ENCODE assay signal across 18 mouse cellular contexts in genomic region chr2:3608868-3609854, GRCm38 (mm10). TPM values are rescaled to one million over a fixed set of nuclear protein-coding genes. Genes with fewer than 3 reads are reported as not detected.
DNase-seq lines count a peak whose midpoint lies in the region; ATAC-seq lines count a peak whose summit lies in the region.
"Had no signal": no experiment of that assay in that cellular context is flagged by ENCODE, and none has a peak within 500 bp of the region (broad histone marks: within the 10 kb centered on the region; RNA-seq: fewer than 3 reads in every experiment).

No protein-coding gene starts in this region.

- WGBS in hindbrain, embryonic 11.5 days, result 54% methylated on average over 8 of the region's 8 CpGs
- WGBS in hindbrain, embryonic 10.5 days, result 55% methylated on average over 8 of the region's 8 CpGs
- WGBS in hindbrain, embryonic 16.5 days, result 38% methylated on average over 8 of the region's 8 CpGs
- WGBS in neural tube, embryonic 14.5 days, result 38% methylated on average over 8 of the region's 8 CpGs
- WGBS in intestine, embryonic 15.5 days, result 51% methylated on average over 8 of the region's 8 CpGs

- no peaks in the 10 kb centered on the region for H3K27me3 ChIP-seq in hindbrain, embryonic 11.5 days (ENCODE audit: control insufficient read depth, insufficient read depth, low read length)
- no peaks in the 10 kb centered on the region for H3K27me3 ChIP-seq in hindbrain, embryonic 10.5 days (ENCODE audit: insufficient read depth, poor library complexity, severe bottlenecking)
- H3K27me3 ChIP-seq in hindbrain, embryonic 16.5 days (replicated peaks; ENCODE audit: control insufficient read depth, insufficient read depth, low read length), result no peaks in the 10 kb centered on the region
- H3K27me3 ChIP-seq in neural tube, embryonic 14.5 days (ENCODE audit: control insufficient read depth, insufficient read depth, low read length), result no peaks in the 10 kb centered on the region
- no peaks in the 10 kb centered on the region for H3K27me3 ChIP-seq in intestine, embryonic 15.5 days (replicated peaks)
- H3K27me3 ChIP-seq: heart, embryonic 15.5 days had no signal

- H3K36me3 ChIP-seq in hindbrain, embryonic 11.5 days (ENCODE audit: control insufficient read depth, insufficient read depth, low read length), result no peaks in the 10 kb centered on the region
- H3K36me3 ChIP-seq in hindbrain, embryonic 10.5 days, result no peaks in the 10 kb centered on the region
- H3K36me3 ChIP-seq in hindbrain, embryonic 16.5 days (ENCODE audit: control insufficient read depth, insufficient read depth, low read length), result no peaks in the 10 kb centered on the region
- H3K36me3 ChIP-seq in neural tube, embryonic 14.5 days (ENCODE audit: control insufficient read depth, insufficient read depth, low read length), result no peaks in the 10 kb centered on the region
- no peaks in the 10 kb centered on the region for H3K36me3 ChIP-seq in intestine, embryonic 15.5 days
- H3K36me3 ChIP-seq: embryonic facial prominence, embryonic 10.5 days; heart, embryonic 15.5 days had no signal

- no peaks in the 10 kb centered on the region for H3K4me1 ChIP-seq in hindbrain, embryonic 11.5 days (replicated peaks; ENCODE audit: control insufficient read depth, insufficient read depth, low read length)
- no peaks in the 10 kb centered on the region for H3K4me1 ChIP-seq in hindbrain, embryonic 10.5 days (replicated peaks)
- no peaks in the 10 kb centered on the region; the same call in 1 of the 2 replicates for H3K4me1 ChIP-seq in hindbrain, embryonic 16.5 days (ENCODE audit: control insufficient read depth, insufficient read depth, low read depth, low read length)
- H3K4me1 ChIP-seq in neural tube, embryonic 14.5 days (ENCODE audit: control insufficient read depth, insufficient read depth, low read length), result no peaks in the 10 kb centered on the region; the same call in 1 of the 2 replicates
- no peaks in the 10 kb centered on the region for H3K4me1 ChIP-seq in intestine, embryonic 15.5 days (replicated peaks)
- H3K4me1 ChIP-seq: embryonic facial prominence, embryonic 10.5 days; heart, embryonic 15.5 days had no signal

- DNase-seq in hindbrain, embryonic 11.5 days (ENCODE audit: low spot score), result peak; percentile 10
- no peak for DNase-seq in hindbrain, embryonic 10.5 days (ENCODE audit: low spot score)
- no peak for DNase-seq in kidney, postnatal 4 days
- DNase-seq in heart, postnatal 10 days, result no peak
- DNase-seq: cerebellum, adult 11 months; gastrocnemius, postnatal 36 days; kidney, postnatal 14 days; lung, postnatal 14 days; right cerebral cortex, postnatal 4 days; thymus, adult 2 months had no signal

- no peaks in the 10 kb centered on the region for H3K9me3 ChIP-seq in hindbrain, embryonic 11.5 days (ENCODE audit: control insufficient read depth, low read length)
- no peaks in the 10 kb centered on the region for H3K9me3 ChIP-seq in hindbrain, embryonic 10.5 days
- H3K9me3 ChIP-seq in hindbrain, embryonic 16.5 days (ENCODE audit: control insufficient read depth, low read length), result no peaks in the 10 kb centered on the region
- no peaks in the 10 kb centered on the region for H3K9me3 ChIP-seq in neural tube, embryonic 14.5 days (ENCODE audit: control insufficient read depth, low read length)
- H3K9me3 ChIP-seq in intestine, embryonic 15.5 days, result no peaks in the 10 kb centered on the region
- H3K9me3 ChIP-seq: embryonic facial prominence, embryonic 10.5 days; heart, embryonic 15.5 days had no signal

- H3K9ac ChIP-seq in hindbrain, embryonic 11.5 days (ENCODE audit: low read depth, low read length), result no peak overlapping the region
- no peak overlapping the region for H3K9ac ChIP-seq in hindbrain, embryonic 16.5 days (ENCODE audit: low read depth, low read length)
- no peak overlapping the region; the same call in 1 of the 2 replicates for H3K9ac ChIP-seq in neural tube, embryonic 14.5 days (replicated peaks; ENCODE audit: low read depth, low read length)
- no peak overlapping the region for H3K9ac ChIP-seq in intestine, embryonic 15.5 days
- H3K9ac ChIP-seq: heart, embryonic 15.5 days; liver, embryonic 14.5 days had no signal

- no peak overlapping the region for H3K4me2 ChIP-seq in hindbrain, embryonic 11.5 days (replicated peaks; ENCODE audit: low read depth, low read length)
- H3K4me2 ChIP-seq in hindbrain, embryonic 16.5 days (ENCODE audit: low read length), result no peak overlapping the region
- H3K4me2 ChIP-seq in neural tube, embryonic 14.5 days (ENCODE audit: low read depth, low read length), result no peak overlapping the region
- H3K4me2 ChIP-seq in intestine, embryonic 15.5 days (replicated peaks), result no peak overlapping the region
- H3K4me2 ChIP-seq: heart, embryonic 15.5 days had no signal

- no peak overlapping the region for H3K27ac ChIP-seq in hindbrain, embryonic 11.5 days (ENCODE audit: low read depth, low read length)
- no peak overlapping the region for H3K27ac ChIP-seq in hindbrain, embryonic 10.5 days
- peak overlapping the region; percentile 14; the same call in 1 of the 2 replicates for H3K27ac ChIP-seq in hindbrain, embryonic 16.5 days (ENCODE audit: low read depth, low read length)
- peak overlapping the region; percentile 28 for H3K27ac ChIP-seq in neural tube, embryonic 14.5 days (ENCODE audit: low read depth, low read length)
- H3K27ac ChIP-seq in intestine, embryonic 15.5 days, result no peak overlapping the region
- H3K27ac ChIP-seq: embryonic facial prominence, embryonic 10.5 days; heart, embryonic 15.5 days; liver, embryonic 14.5 days had no signal

- no peak overlapping the region for H3K4me3 ChIP-seq in hindbrain, embryonic 11.5 days (ENCODE audit: low read depth, low read length)
- H3K4me3 ChIP-seq in hindbrain, embryonic 10.5 days, result no peak overlapping the region
- H3K4me3 ChIP-seq in hindbrain, embryonic 16.5 days (ENCODE audit: low read length), result no peak overlapping the region
- H3K4me3 ChIP-seq in neural tube, embryonic 14.5 days (ENCODE audit: low read depth, low read length), result no peak overlapping the region
- no peak overlapping the region for H3K4me3 ChIP-seq in intestine, embryonic 15.5 days (replicated peaks)
- H3K4me3 ChIP-seq: embryonic facial prominence, embryonic 10.5 days; heart, embryonic 15.5 days had no signal

- ATAC-seq in hindbrain, embryonic 11.5 days (ENCODE audit: low FRiP score), result peak; percentile 56; the same call in 1 of the 2 replicates
- ATAC-seq in common myeloid progenitor, adult 5-6 weeks (replicated peaks; ENCODE audit: low read depth, poor library complexity, severe bottlenecking), result 0 out of 2 replicates have a peak, but pooled peaks have one; percentile 39
- peak; percentile 91 for ATAC-seq in hindbrain, embryonic 16.5 days
- peak; percentile 81 for ATAC-seq in neural tube, embryonic 14.5 days (ENCODE audit: low read depth)
- ATAC-seq in intestine, embryonic 15.5 days, result no peak
- ATAC-seq: activated CD4-positive, CD25-positive, alpha-beta regulatory T cell, adult 4 months had no signal

- intact Hi-C loops in heart, postnatal 10 days (cut with DNase I), result no loop called here

RNA-seq across cellular contexts. Expression of gene Fam107b, which starts 38.9 kb away (rescaled TPM):
- polyA plus RNA-seq in hindbrain, embryonic 11.5 days (2014; fragmentation: Nextera tagmentation; extraction: Ambion mirVana), result 65.8 and 70.9 TPM in 2 replicates
- polyA plus RNA-seq in hindbrain, embryonic 10.5 days (2016; fragmentation: Nextera tagmentation; extraction: Ambion mirVana), result 44.2 and 46.8 TPM in 2 replicates
- 812 and 826 TPM in 2 replicates for total RNA-seq in common myeloid progenitor, adult 5-6 weeks (2017)
- polyA plus RNA-seq in hindbrain, embryonic 16.5 days (2015; fragmentation: Nextera tagmentation; extraction: Ambion mirVana), result 27.0 and 34.0 TPM in 2 replicates
- 34.4 and 40.0 TPM in 2 replicates for polyA plus RNA-seq in neural tube, embryonic 14.5 days (2014; fragmentation: Nextera tagmentation; extraction: Ambion mirVana)
- polyA plus RNA-seq in intestine, embryonic 15.5 days (2015; fragmentation: Nextera tagmentation; extraction: Ambion mirVana), result 41.0 and 44.7 TPM in 2 replicates
- total RNA-seq in heart, postnatal 10 days (2021), result 10 to 100 TPM; 20.7 to 23.9 TPM

Comparison
In these comparisons a context has a peak if more than half of its experiments do, and no peak if none do; other contexts are left out.
1. H3K27ac ChIP-seq: peak in hindbrain, embryonic 16.5 days (single experiment) and neural tube, embryonic 14.5 days (single experiment); none in hindbrain, embryonic 11.5 days (single experiment), hindbrain, embryonic 10.5 days (single experiment) and intestine, embryonic 15.5 days (single experiment).